ENCODE assay signal across 8 mouse cellular contexts in genomic region chr11:32181973-32182868, GRCm38 (mm10). TPM values are rescaled to one million over a fixed set of nuclear protein-coding genes. Genes with fewer than 3 reads are reported as not detected.
DNase-seq lines count a peak whose midpoint lies in the region.

No protein-coding gene starts in this region.

- peak; percentile 48 to 58 for DNase-seq in urinary bladder, adult 18-20 months (ENCODE audit: low spot score in 2 of 2)
- no peak for DNase-seq in urinary bladder, adult 2 months (ENCODE audit: low spot score)
- peak; percentile 81 for DNase-seq in embryo, embryonic 10 days (ENCODE audit: low spot score)
- DNase-seq in gastrocnemius, postnatal 14 days = peak; percentile 83
- DNase-seq in kidney, adult 18-20 months = peak; percentile 81
- DNase-seq in left cerebral cortex, postnatal 36 days (ENCODE audit: low spot score in 2 of 2) = peak; percentile 80 to 88
- peak; percentile 14 to 34 for DNase-seq in monocyte, adult 2 months (ENCODE audit: low read depth in 1 of 2, low spot score in 2 of 2)
- peak; percentile 79 to 83 for DNase-seq in spleen, postnatal 10 days (ENCODE audit: low spot score in 2 of 2)

- intact Hi-C loops in gastrocnemius, postnatal 14 days (cut with DNase I; ENCODE audit: low total_unique reads) = loop anchor here (5.0 kb wide), 1 partner anchor 140 kb away; no protein-coding TSS in a partner anchor
- intact Hi-C loops in left cerebral cortex, postnatal 36 days (cut with DNase I) = loop anchor here (2.0 to 10.0 kb wide), 2 partner anchors 57 to 963 kb away; partner anchors contain the start of gene Fgf18

RNA-seq across cellular contexts. Expression of gene Il9r, which starts 17.9 kb away (rescaled TPM):
- 0.23 and 0.24 TPM in 2 replicates for polyA plus RNA-seq in urinary bladder, adult 2 months (2012; rRNA removed)
- total RNA-seq in gastrocnemius, postnatal 14 days (2021) = under 1 TPM in 1 of 2 experiments, not detected in 1; 0.31 TPM
- total RNA-seq in left cerebral cortex, postnatal 36 days (2021) = not detected

RNA-seq across cellular contexts. Expression of gene Snrnp25, which starts 23.0 kb away (rescaled TPM):
- 28.4 and 31.5 TPM in 2 replicates for polyA plus RNA-seq in urinary bladder, adult 2 months (2012; rRNA removed)
- total RNA-seq in gastrocnemius, postnatal 14 days (2021) = 1 to 10 TPM; 8.6 to 8.9 TPM
- 10 to 100 TPM; 22.3 to 22.8 TPM for total RNA-seq in left cerebral cortex, postnatal 36 days (2021)

RNA-seq across cellular contexts. Expression of gene Rhbdf1, which starts 39.9 kb away (rescaled TPM):
- polyA plus RNA-seq in urinary bladder, adult 2 months (2012; rRNA removed) = 74.1 and 87.8 TPM in 2 replicates
- 10 to 100 TPM; 18.4 to 24.4 TPM for total RNA-seq in gastrocnemius, postnatal 14 days (2021)
- total RNA-seq in left cerebral cortex, postnatal 36 days (2021) = 10 to 100 TPM in 1 of 2 experiments, 1 to 10 TPM in 1; 9.6 to 14.9 TPM

RNA-seq across cellular contexts. Expression of gene Mpg, which starts 44.1 kb away (rescaled TPM):
- 12.8 and 14.6 TPM in 2 replicates for polyA plus RNA-seq in urinary bladder, adult 2 months (2012; rRNA removed)
- 1 to 10 TPM; 7.9 to 9.6 TPM for total RNA-seq in gastrocnemius, postnatal 14 days (2021)
- total RNA-seq in left cerebral cortex, postnatal 36 days (2021) = 10 to 100 TPM; 19.9 to 20.1 TPM
